Mouse (Mus musculus) lung, embryonic 15.5 days (tissue): ENCODE data around the gene Chaf1b. TPM values are rescaled to one million over a fixed set of nuclear protein-coding genes. Genes with fewer than 3 reads are reported as not detected.

Experiments
- ATAC-seq: fragments of 200-750 bp; cut with Nextera tagmentation; 2 replicates; pipeline ENCODE4 v1.8.0; 2017; ENCODE audit warnings: moderate number of reproducible peaks, borderline replicate concordance; ENCODE audit not compliant: low FRiP score, low TSS enrichment; ENCODE audit errors: extremely low read depth
- H3K27ac ChIP-seq: fragments of 300-500 bp; sonication (generic); 2 replicates; pipeline ENCODE4 v1.5.1; 2015; ENCODE audit warnings: moderate library complexity, mild to moderate bottlenecking, inconsistent platforms
- H3K27me3 ChIP-seq: fragments of 300-500 bp; sonication (generic); 2 replicates; pipeline ENCODE4 v1.6.1; 2015; ENCODE audit warnings: inconsistent platforms
- H3K36me3 ChIP-seq: fragments of 300-500 bp; sonication (generic); 2 replicates; pipeline ENCODE4 v1.6.1; 2015; ENCODE audit warnings: inconsistent platforms
- H3K4me1 ChIP-seq: fragments of 300-500 bp; sonication (generic); 2 replicates; pipeline ENCODE4 v1.6.1; 2015; ENCODE audit warnings: inconsistent platforms
- H3K4me2 ChIP-seq: fragments of 300-500 bp; sonication (generic); 2 replicates; pipeline ENCODE4 v1.6.1; 2015; ENCODE audit warnings: inconsistent platforms, mild to moderate bottlenecking, moderate library complexity
- H3K4me3 ChIP-seq: fragments of 300-500 bp; sonication (generic); 2 replicates; pipeline ENCODE4 v1.5.1; 2015; ENCODE audit warnings: mild to moderate bottlenecking, inconsistent platforms
- H3K9ac ChIP-seq: fragments of 300-500 bp; sonication (generic); 2 replicates; pipeline ENCODE4 v1.6.1; 2015; ENCODE audit warnings: inconsistent platforms
- H3K9me3 ChIP-seq: fragments of 300-500 bp; sonication (generic); 2 replicates; pipeline ENCODE4 v1.6.1; 2016; ENCODE audit warnings: inconsistent platforms
- WGBS: fragments of 180-500 bp; shearing (Covaris S2); methylation state at CpG from one replicate; pipeline ENCODE4 v1.1.7; 2015; 5-methylcytosine and 5-hydroxymethylcytosine counted together
- polyA plus RNA-seq: library from polyadenylated mRNA; unstranded; fragments of >200 nt; fragmentation: Nextera tagmentation; extraction: Ambion mirVana; gene quantifications from 2 replicates; pipeline ENCODE4 v1.2.1, GENCODE M21; 2015

Gene Chaf1b
- polyA plus RNA-seq, 1 experiment from 2014 or later, result 80.1 TPM

DNA sequence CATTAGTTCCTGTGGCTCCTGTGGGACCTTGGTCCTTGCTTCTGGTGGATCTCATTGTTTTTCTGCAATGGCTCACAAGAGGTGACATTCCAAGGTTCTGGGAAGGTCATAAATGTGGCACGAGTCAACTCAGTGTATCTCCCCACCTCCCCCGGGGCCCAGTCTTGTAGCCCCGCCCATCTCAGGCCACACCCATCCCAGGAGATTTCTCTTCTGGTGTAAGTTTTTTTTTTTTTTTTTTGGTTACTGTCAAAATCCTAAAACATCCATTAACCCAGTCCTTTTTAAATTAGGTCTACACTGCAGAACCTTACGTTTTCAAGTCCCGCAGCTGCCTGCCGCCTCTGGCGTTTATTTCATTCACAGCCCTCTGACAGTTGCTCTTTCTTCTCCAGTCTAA lies 51.3 kb downstream of the Chaf1b start:
- Histone ChIP-seq H3K27me3 (peaks cover 35% of the 10 kb centered on the region), H3K9ac (no peak overlapping the region), H3K4me1 (no peaks in the 10 kb centered on the region), H3K27ac (no peak overlapping the region), H3K36me3 (no peaks in the 10 kb centered on the region), H3K4me3 (no peak overlapping the region), H3K9me3 (no peaks in the 10 kb centered on the region), H3K4me2 (peak overlapping the region; percentile 9; the same call in 1 of the 2 replicates)
- WGBS, result 21% methylated on average over 7 of the region's 7 CpGs
- no peak for ATAC-seq

DNA sequence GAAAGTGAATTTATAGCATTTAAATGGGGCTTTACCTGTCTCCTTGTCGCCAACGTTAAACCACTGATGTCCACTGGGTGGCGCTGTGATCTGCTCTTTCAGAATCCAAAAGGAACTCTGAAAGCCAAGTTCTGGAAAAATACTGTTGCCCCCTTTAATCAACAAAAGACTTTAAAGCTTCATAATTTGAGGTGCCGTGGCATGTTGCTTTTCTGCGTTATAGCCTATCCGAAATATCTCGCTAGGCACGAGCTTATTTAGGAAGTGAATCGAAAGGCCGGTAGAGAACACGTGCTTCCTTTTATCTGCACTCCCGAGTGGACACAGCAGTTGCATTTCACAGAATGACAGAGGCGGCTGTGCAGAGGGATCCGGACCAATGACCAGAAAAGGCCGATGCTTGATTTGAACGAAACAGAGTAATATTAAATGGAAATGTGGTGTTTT lies 54.7 kb downstream of the Chaf1b start:
- Histone ChIP-seq H3K36me3 (no peaks in the 10 kb centered on the region), H3K4me1 (peaks cover 14% of the 10 kb centered on the region; the same call in 1 of the 2 replicates), H3K4me3 (peak overlapping the region; percentile 36), H3K9ac (0 out of 2 replicates have a peak overlapping the region, but pooled peaks have one; percentile 11), H3K27ac (no peak overlapping the region), H3K27me3 (peaks cover 35% of the 10 kb centered on the region), H3K9me3 (no peaks in the 10 kb centered on the region), H3K4me2 (peak overlapping the region; percentile 56)
- whole genome bisulfite sequencing, result 7% methylated on average over 16 of the region's 16 CpGs
- ATAC-seq, result no peak

DNA sequence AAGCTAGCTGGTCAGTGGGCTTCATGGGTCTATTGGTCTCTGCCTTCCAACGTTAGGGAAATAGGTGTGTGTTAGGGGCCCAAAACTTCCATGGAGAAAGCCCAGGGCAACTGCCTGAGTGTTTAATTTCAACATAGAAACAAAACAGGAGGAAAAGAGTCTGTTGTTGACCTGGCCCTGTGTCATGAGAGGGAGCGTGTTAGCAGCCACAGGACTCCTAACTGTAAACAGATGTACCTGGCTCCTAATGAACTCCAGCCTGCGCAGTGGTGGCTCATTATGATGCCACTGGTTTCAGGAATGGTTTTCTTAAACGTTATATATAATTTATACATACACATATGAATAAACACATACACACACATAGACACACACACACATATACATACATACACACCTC lies 56.3 kb downstream of the Chaf1b start:
- H3K27ac ChIP-seq, result no peak overlapping the region
- H3K9ac ChIP-seq, result no peak overlapping the region
- H3K9me3 ChIP-seq, result no peaks in the 10 kb centered on the region
- H3K4me3 ChIP-seq, result no peak overlapping the region
- 78% methylated on average over 4 of the region's 4 CpGs for WGBS
- peaks cover 14% of the 10 kb centered on the region; the same call in 1 of the 2 replicates for H3K4me1 ChIP-seq
- no peak for ATAC-seq
- H3K36me3 ChIP-seq, result no peaks in the 10 kb centered on the region
- no peak overlapping the region for H3K4me2 ChIP-seq
- H3K27me3 ChIP-seq, result peaks cover 28% of the 10 kb centered on the region

DNA sequence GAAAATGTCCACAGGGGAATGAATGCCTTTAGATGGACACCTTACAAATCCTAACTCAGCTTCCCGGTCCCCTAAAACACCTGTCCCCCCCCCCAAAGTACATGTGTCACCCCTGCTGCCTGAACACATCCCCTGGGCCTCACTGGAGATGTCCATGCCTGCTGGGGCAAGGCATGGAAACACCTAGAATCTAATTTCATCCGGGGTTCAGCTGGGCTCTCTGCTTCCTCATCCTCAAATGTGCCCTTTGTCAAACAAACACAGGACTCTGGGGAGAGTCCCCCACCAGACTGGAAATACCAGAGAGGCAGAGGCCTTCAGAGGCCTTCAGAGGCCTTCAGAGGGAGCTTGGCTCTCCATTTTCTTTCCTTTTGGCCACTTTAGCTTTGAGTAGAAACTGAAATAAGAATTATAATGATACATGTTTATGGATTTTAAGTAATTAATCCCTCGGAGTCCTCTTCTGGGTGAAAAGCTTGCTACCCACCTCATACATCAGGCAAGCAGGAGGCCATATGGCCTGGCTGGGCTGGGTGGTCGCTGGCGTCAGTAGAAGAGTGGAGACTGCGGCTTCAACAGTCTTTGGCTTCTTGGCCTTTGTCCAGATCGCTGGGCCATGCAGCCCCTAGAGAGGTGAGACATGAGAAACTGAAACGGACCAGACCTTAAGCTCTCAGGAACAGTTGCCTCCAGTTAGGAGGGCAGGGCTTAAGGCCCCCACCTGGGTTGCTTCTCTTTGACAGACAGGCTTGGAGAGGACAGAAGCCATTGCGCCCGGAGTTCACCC lies 58.3 kb downstream of the Chaf1b start:
- H3K36me3 ChIP-seq, result no peaks in the 10 kb centered on the region
- peaks cover 10% of the 10 kb centered on the region for H3K27me3 ChIP-seq
- no peak for ATAC-seq
- no peak overlapping the region for H3K4me3 ChIP-seq
- peaks cover 14% of the 10 kb centered on the region; the same call in 1 of the 2 replicates for H3K4me1 ChIP-seq
- no peak overlapping the region for H3K27ac ChIP-seq
- WGBS, result 52% methylated on average over 10 of the region's 10 CpGs
- no peak overlapping the region for H3K9ac ChIP-seq
- H3K9me3 ChIP-seq, result no peaks in the 10 kb centered on the region
- no peak overlapping the region for H3K4me2 ChIP-seq

DNA sequence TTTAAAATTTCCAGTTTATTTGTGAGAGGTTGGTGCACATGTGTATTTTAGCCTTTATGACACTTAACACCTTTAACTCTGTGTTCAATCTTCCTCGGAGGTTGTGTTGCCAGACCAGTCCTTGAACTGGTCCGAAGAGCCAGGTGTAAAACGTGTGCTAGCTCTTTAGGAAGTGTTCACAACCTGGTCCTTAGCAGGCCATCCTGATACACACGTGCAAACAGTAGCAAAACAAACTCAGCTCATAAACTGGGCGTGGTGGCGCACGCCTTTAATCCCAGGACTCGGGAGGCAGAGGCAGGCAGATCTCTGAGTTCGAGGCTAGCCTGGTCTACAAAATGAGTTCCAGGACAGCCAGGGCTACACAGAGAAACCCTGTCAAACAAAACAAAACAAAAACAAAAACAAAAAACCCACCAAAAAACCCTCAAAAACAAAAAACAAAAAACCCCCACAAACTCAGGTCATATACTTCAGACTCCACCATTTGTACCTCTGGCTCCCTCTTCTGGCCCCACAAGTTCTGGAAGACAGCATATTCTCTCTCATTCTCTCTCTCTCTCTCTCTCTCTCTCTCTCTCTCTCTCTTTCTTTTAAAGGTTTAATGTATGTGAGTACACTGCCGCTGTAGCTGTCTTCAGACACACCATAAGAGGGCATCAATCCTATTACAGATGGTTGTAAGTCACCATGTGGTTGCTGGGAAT lies 59.2 kb downstream of the Chaf1b start:
- no peak for ATAC-seq
- Histone ChIP-seq H3K4me3 (no peak overlapping the region), H3K9me3 (no peaks in the 10 kb centered on the region), H3K27me3 (peaks cover 4% of the 10 kb centered on the region; the same call in 1 of the 2 replicates), H3K27ac (no peak overlapping the region), H3K36me3 (no peaks in the 10 kb centered on the region), H3K4me2 (no peak overlapping the region), H3K4me1 (peaks cover 14% of the 10 kb centered on the region; the same call in 1 of the 2 replicates), H3K9ac (no peak overlapping the region)
- WGBS, result 86% methylated on average over 10 of the region's 10 CpGs

DNA sequence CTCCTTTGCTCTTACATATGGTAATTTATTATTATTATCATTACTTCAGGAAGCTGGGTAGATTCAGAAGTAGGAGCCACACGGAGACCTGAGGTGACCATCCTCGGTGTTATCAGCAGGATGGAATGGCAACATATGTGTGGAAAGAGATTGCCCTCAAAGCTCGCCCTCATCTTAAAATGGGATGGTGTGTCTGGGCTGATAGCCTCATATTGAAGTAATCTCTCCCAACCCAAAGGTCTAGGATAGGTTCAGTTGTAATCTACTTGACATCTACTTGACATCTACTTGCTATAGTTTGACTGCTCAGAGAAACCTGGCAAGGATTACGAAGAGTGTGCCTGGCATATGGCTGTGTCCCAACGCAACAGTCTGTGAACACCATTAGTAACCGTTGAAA lies 60.6 kb downstream of the Chaf1b start:
- Histone ChIP-seq H3K9ac (no peak overlapping the region), H3K9me3 (no peaks in the 10 kb centered on the region), H3K4me2 (no peak overlapping the region), H3K27ac (no peak overlapping the region), H3K27me3 (peaks cover 4% of the 10 kb centered on the region; the same call in 1 of the 2 replicates), H3K4me1 (peaks cover 14% of the 10 kb centered on the region; the same call in 1 of the 2 replicates), H3K4me3 (no peak overlapping the region), H3K36me3 (no peaks in the 10 kb centered on the region)
- 74% methylated on average over 6 of the region's 6 CpGs for WGBS
- no peak for ATAC-seq

DNA sequence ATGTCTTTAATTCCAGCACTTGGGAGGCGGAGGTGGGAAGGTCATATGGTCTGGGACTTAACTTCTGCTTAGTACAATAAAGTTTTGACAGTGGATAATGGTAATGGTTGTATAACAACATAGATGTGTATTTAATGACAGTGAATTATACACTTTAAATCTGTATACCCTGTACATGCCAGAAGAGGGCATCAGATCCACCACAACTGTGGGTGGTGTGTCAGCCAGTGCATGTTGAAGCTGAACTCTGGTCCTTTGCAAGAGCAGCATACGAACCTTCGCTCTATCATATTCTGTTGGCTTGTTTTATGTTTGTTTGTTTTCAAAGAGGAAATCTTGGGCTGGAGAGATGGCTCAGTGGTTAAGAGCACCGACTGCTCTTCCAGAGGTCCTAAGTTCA lies 63.7 kb downstream of the Chaf1b start:
- Histone ChIP-seq H3K9me3 (no peaks in the 10 kb centered on the region), H3K36me3 (no peaks in the 10 kb centered on the region), H3K27ac (no peak overlapping the region), H3K4me2 (no peak overlapping the region), H3K4me1 (peaks cover 1% of the 10 kb centered on the region; the same call in 1 of the 2 replicates), H3K4me3 (no peak overlapping the region), H3K9ac (no peak overlapping the region), H3K27me3 (peaks cover 4% of the 10 kb centered on the region; the same call in 1 of the 2 replicates)
- no peak for ATAC-seq
- 84% methylated on average over 4 of the region's 4 CpGs for WGBS

Other genes starting within 250 kb of the Chaf1b start
- gene Cbr3, start 200.7 kb upstream of the Chaf1b start, polyA plus RNA-seq, result 7.2 and 7.6 TPM in 2 replicates
- 14.2 and 16.7 TPM in 2 replicates for gene Dop1b, start 172.0 kb upstream of the Chaf1b start, polyA plus RNA-seq
- gene Morc3, start 51.8 kb upstream of the Chaf1b start, polyA plus RNA-seq, result 31.8 and 33.1 TPM in 2 replicates
- not detected in 2 replicates for gene Cldn14, start 124.9 kb downstream of the Chaf1b start, polyA plus RNA-seq
- 0.12 and 0.15 TPM in 2 replicates for gene Sim2, start 201.0 kb downstream of the Chaf1b start, polyA plus RNA-seq